Mouse (Mus musculus): Measurements from ENCODE around the gene Fthl17a.

Fthl17a gene

GRCm38 (mm10) chrX:85249379-85249778 is at the start of gene Fthl17a:
Gene Fthl17a (plus strand): TSS chrX:85249679.
- in situ Hi-C loops (cut with MboI) = no loop called here

- in situ Hi-C loops (cut with MboI) = no loop called here
These were observed 42.5 kb upstream of the Fthl17a start for GRCm38 (mm10) chrX:85207001-85207400.

- in situ Hi-C loops (cut with MboI) = no loop called here
These were observed 22.6 kb upstream of the Fthl17a start for GRCm38 (mm10) chrX:85226883-85227282.

GRCm38 (mm10) chrX:85271821-85272220 is 22.3 kb downstream of the Fthl17a start:
- in situ Hi-C loops (cut with MboI) = no loop called here

- in situ Hi-C loops (cut with MboI) = no loop called here
These were observed 22.8 kb downstream of the Fthl17a start for GRCm38 (mm10) chrX:85272296-85272695.

GRCm38 (mm10) chrX:85289846-85290245 is 40.4 kb downstream of the Fthl17a start:
- in situ Hi-C loops (cut with MboI) = no loop called here

GRCm38 (mm10) chrX:85292781-85293180 is 43.3 kb downstream of the Fthl17a start:
- in situ Hi-C loops (cut with MboI) = no loop called here

- in situ Hi-C loops (cut with MboI) = no loop called here
These were observed 44.5 kb downstream of the Fthl17a start for GRCm38 (mm10) chrX:85294001-85294400.

GRCm38 (mm10) chrX:85304674-85305073 is 55.2 kb downstream of the Fthl17a start:
- in situ Hi-C loops (cut with MboI) = no loop called here

- in situ Hi-C loops (cut with MboI) = no loop called here
These were observed 69.1 kb downstream of the Fthl17a start for GRCm38 (mm10) chrX:85318576-85318975.

GRCm38 (mm10) chrX:85319193-85319592 is 69.7 kb downstream of the Fthl17a start:
- in situ Hi-C loops (cut with MboI) = no loop called here
